Mouse (Mus musculus) hindbrain, postnatal 0 days (tissue): ENCODE data around the gene Arhgef40. TPM values are rescaled to one million over a fixed set of nuclear protein-coding genes. Genes with fewer than 3 reads are reported as not detected.

ENCODE experiments used
- ATAC-seq: fragments of 200-750 bp; cut with Nextera tagmentation; 2 replicates; pipeline ENCODE4 v1.8.0; 2017; ENCODE audit warnings: mild to moderate bottlenecking, moderate TSS enrichment, moderate library complexity
- DNase-seq: peaks from one replicate; pipeline ENCODE4 v3.0.0-alpha.2; 2015; ENCODE audit warnings: low spot score
- H3K27ac ChIP-seq: fragments of 300-500 bp; sonication (generic); 2 replicates; pipeline ENCODE4 v1.5.1; 2014; ENCODE audit warnings: mild to moderate bottlenecking
- H3K27me3 ChIP-seq: fragments of 300-500 bp; sonication (generic); 2 replicates; pipeline ENCODE4 v1.6.1; 2014; ENCODE audit warnings: low read length, mixed read lengths; ENCODE audit not compliant: insufficient read depth
- H3K36me3 ChIP-seq: fragments of 300-500 bp; sonication (generic); 2 replicates; pipeline ENCODE4 v1.6.1; 2014; ENCODE audit warnings: low read length, mixed read lengths; ENCODE audit not compliant: insufficient read depth
- H3K4me1 ChIP-seq: fragments of 300-500 bp; sonication (generic); 2 replicates; pipeline ENCODE4 v1.6.1; 2014; ENCODE audit warnings: antibody characterized with exemption, low read length, mixed read lengths; ENCODE audit not compliant: insufficient read depth
- H3K4me2 ChIP-seq: fragments of 300-500 bp; sonication (generic); 2 replicates; pipeline ENCODE4 v1.6.1; 2014; ENCODE audit warnings: low read depth, mild to moderate bottlenecking, low read length, moderate library complexity, mixed read lengths
- H3K4me3 ChIP-seq: fragments of 300-500 bp; sonication (generic); 2 replicates; pipeline ENCODE4 v1.5.1; 2014; ENCODE audit warnings: low read length
- H3K9ac ChIP-seq: fragments of 300-500 bp; sonication (generic); replicated peaks from 2 replicates; pipeline ENCODE4 v1.6.1; 2014; ENCODE audit warnings: mild to moderate bottlenecking, low read length, moderate library complexity, mixed read lengths
- H3K9me3 ChIP-seq: fragments of 300-500 bp; sonication (generic); 2 replicates; pipeline ENCODE4 v1.6.1; 2016; ENCODE audit warnings: low read length, mixed read lengths
- CTCF ChIP-seq: IDR thresholded peaks from 2 replicates; pipeline ENCODE4 v1.5.1; 2016; ENCODE audit warnings: antibody characterized with exemption, control low read depth, low read depth
- WGBS: fragments of 180-500 bp; shearing (Covaris S2); extraction: QIAGEN DNeasy Blood & Tissue Kit; methylation state at CpG from one replicate; pipeline ENCODE4 v1.1.7; 2014; 5-methylcytosine and 5-hydroxymethylcytosine counted together
- polyA plus RNA-seq: library from polyadenylated mRNA; unstranded; fragments of >200 nt; fragmentation: Nextera tagmentation; extraction: Ambion mirVana; gene quantifications from 2 replicates; pipeline ENCODE4 v1.2.1, GENCODE M21; 2015
- total RNA-seq: library from RNA; depleted of rRNA; stranded (reverse); fragments of >200 nt; gene quantifications from 2 replicates; pipeline ENCODE4 v1.2.3, GENCODE M21; 2014

The Arhgef40 gene
- total and polyA plus RNA-seq, 2 experiments from 2014 or later, result 56.4 to 124 TPM

- H3K9me3 ChIP-seq, result no peaks in the 10 kb centered on the region
- H3K27me3 ChIP-seq, result no peaks in the 10 kb centered on the region
- peaks cover 49% of the 10 kb centered on the region for H3K36me3 ChIP-seq
- TF ChIP-seq CTCF, result no peak
- no peak overlapping the region for H3K4me3 ChIP-seq
- H3K27ac ChIP-seq, result peak overlapping the region; percentile 41; the same call in 1 of the 2 replicates
- DNase-seq (no peak), ATAC-seq (no peak)
- no peaks in the 10 kb centered on the region for H3K4me1 ChIP-seq
- H3K4me2 ChIP-seq, result no peak overlapping the region
- 93% methylated on average over 14 of the region's 14 CpGs for WGBS
- no peak overlapping the region for H3K9ac ChIP-seq
These were observed 13.0 kb downstream of the Arhgef40 start for GRCm38 (mm10) chr14:51997483-51997882.

- H3K27me3 ChIP-seq, result no peaks in the 10 kb centered on the region
- peak overlapping the region; percentile 38 for H3K4me2 ChIP-seq
- TF ChIP-seq CTCF, result no peak
- 3% methylated on average over 16 of the region's 16 CpGs for WGBS
- ATAC-seq (peak; percentile 88), DNase-seq (peak; percentile 95)
- H3K27ac ChIP-seq, result peak overlapping the region; percentile 81
- no peak overlapping the region for H3K4me3 ChIP-seq
- 0 out of 2 replicates have a peak overlapping the region, but pooled peaks have one; percentile 4 for H3K9ac ChIP-seq
- peaks cover 11% of the 10 kb centered on the region for H3K4me1 ChIP-seq
- peaks cover 51% of the 10 kb centered on the region for H3K36me3 ChIP-seq
- no peaks in the 10 kb centered on the region for H3K9me3 ChIP-seq
These were observed 19.5 kb downstream of the Arhgef40 start for GRCm38 (mm10) chr14:52003981-52004495.

- peaks cover 22% of the 10 kb centered on the region for H3K4me1 ChIP-seq
- H3K9me3 ChIP-seq, result no peaks in the 10 kb centered on the region
- ATAC-seq, result no peak
- 0 out of 2 replicates have a peak overlapping the region, but pooled peaks have one; percentile 21 for H3K9ac ChIP-seq
- 49% methylated on average over 7 of the region's 7 CpGs for WGBS
- no peak overlapping the region for H3K4me2 ChIP-seq
- H3K27me3 ChIP-seq, result no peaks in the 10 kb centered on the region
- no peak for TF ChIP-seq CTCF
- DNase-seq, result no peak
- peak overlapping the region; percentile 81 for H3K27ac ChIP-seq
- H3K36me3 ChIP-seq, result peaks cover 46% of the 10 kb centered on the region
- no peak overlapping the region for H3K4me3 ChIP-seq
These were observed 20.6 kb downstream of the Arhgef40 start for GRCm38 (mm10) chr14:52005141-52005540.

GRCm38 (mm10) chr14:52005616-52006015, 21.1 kb downstream of the Arhgef40 start:
- no peaks in the 10 kb centered on the region for H3K27me3 ChIP-seq
- H3K4me1 ChIP-seq, result peaks cover 24% of the 10 kb centered on the region
- no peak overlapping the region for H3K4me3 ChIP-seq
- 69% methylated on average over 6 of the region's 6 CpGs for WGBS
- ATAC-seq (no peak), DNase-seq (no peak)
- no peaks in the 10 kb centered on the region for H3K9me3 ChIP-seq
- peaks cover 43% of the 10 kb centered on the region for H3K36me3 ChIP-seq
- H3K9ac ChIP-seq, result no peak overlapping the region
- H3K4me2 ChIP-seq, result no peak overlapping the region
- no peak for TF ChIP-seq CTCF
- peak overlapping the region; percentile 81; the same call in 1 of the 2 replicates for H3K27ac ChIP-seq

- no peak overlapping the region for H3K9ac ChIP-seq
- no peak overlapping the region for H3K4me2 ChIP-seq
- peak overlapping the region; percentile 0; the same call in 1 of the 2 replicates for H3K27ac ChIP-seq
- H3K4me1 ChIP-seq, result peaks cover 24% of the 10 kb centered on the region
- TF ChIP-seq CTCF, result peak; percentile 56
- ATAC-seq (no peak), DNase-seq (peak; percentile 49)
- H3K36me3 ChIP-seq, result peaks cover 40% of the 10 kb centered on the region
- no peaks in the 10 kb centered on the region for H3K9me3 ChIP-seq
- H3K27me3 ChIP-seq, result no peaks in the 10 kb centered on the region
- no peak overlapping the region for H3K4me3 ChIP-seq
- WGBS, result 72% methylated on average over 8 of the region's 8 CpGs
These were observed 21.7 kb downstream of the Arhgef40 start for GRCm38 (mm10) chr14:52006241-52006640.

- H3K4me3 ChIP-seq, result no peak overlapping the region
- H3K9me3 ChIP-seq, result no peaks in the 10 kb centered on the region
- peaks cover 30% of the 10 kb centered on the region for H3K4me1 ChIP-seq
- 92% methylated on average over 23 of the region's 23 CpGs for WGBS
- no peak overlapping the region for H3K4me2 ChIP-seq
- peaks cover 40% of the 10 kb centered on the region for H3K36me3 ChIP-seq
- H3K27ac ChIP-seq, result no peak overlapping the region; the same call in 1 of the 2 replicates
- no peak for ATAC-seq
- TF ChIP-seq CTCF, result no peak
- no peak overlapping the region for H3K9ac ChIP-seq
- no peak for DNase-seq
- no peaks in the 10 kb centered on the region for H3K27me3 ChIP-seq
These were observed 22.3 kb downstream of the Arhgef40 start for GRCm38 (mm10) chr14:52006771-52007170.
